Mouse (Mus musculus): ENCODE results near the gene Vash2. TPM values are rescaled to one million over a fixed set of nuclear protein-coding genes. Genes with fewer than 3 reads are reported as not detected.
A peak's percentile ranks its signal among the peaks of the same experiment; 100 is the strongest.
"Not testable (repeated sequence)": the region's sequence is repeated elsewhere in the genome, so short reads cannot be mapped to it uniquely, and the experiment has no call there.

The Vash2 gene
- polyA plus RNA-seq, 1 experiment from 2014 or later = 40.6 TPM

- 6% methylated on average over 16 of the region's 16 CpGs for WGBS
- 0 out of 2 replicates have a peak, but pooled peaks cover 1% of the 10 kb centered on the region for H3K36me3 ChIP-seq (ENCODE audit: insufficient read depth)
- H3K4me2 ChIP-seq = peak overlapping the region; percentile 78
- H3K4me1 ChIP-seq (ENCODE audit: insufficient read depth) = peaks cover 10% of the 10 kb centered on the region
- H3K9ac ChIP-seq = peak overlapping the region; percentile 89
- DNase-seq (peak; percentile 75), ATAC-seq (ENCODE audit: insufficient read depth) (peak; percentile 25; the same call in 1 of the 2 replicates)
- no peaks in the 10 kb centered on the region for H3K9me3 ChIP-seq (ENCODE audit: low read depth, low read length)
- H3K27ac ChIP-seq (ENCODE audit: low read depth) = peak overlapping the region; percentile 96
- TF ChIP-seq CTCF (IDR thresholded peaks at IDR 0.05; ENCODE audit: low read depth) = no peak
- peak overlapping the region; percentile 74 for H3K4me3 ChIP-seq (ENCODE audit: low read depth, low read length)
- H3K27me3 ChIP-seq (ENCODE audit: insufficient read depth, low read length) = no peaks in the 10 kb centered on the region
Observed at GRCm38 (mm10) chr1:190927751-190928369, 51.2 kb downstream of the Vash2 start.

- H3K4me3 ChIP-seq (ENCODE audit: low read depth, low read length) = peak overlapping the region; percentile 74; the same call in 1 of the 2 replicates
- ATAC-seq (ENCODE audit: insufficient read depth) = no peak
- DNase-seq = peak; percentile 9
- no peak overlapping the region; the same call in 1 of the 2 replicates for H3K27ac ChIP-seq (ENCODE audit: low read depth)
- no peaks in the 10 kb centered on the region for H3K36me3 ChIP-seq (ENCODE audit: insufficient read depth)
- TF ChIP-seq CTCF (IDR thresholded peaks at IDR 0.05; ENCODE audit: low read depth) = no peak
- no peaks in the 10 kb centered on the region for H3K9me3 ChIP-seq (ENCODE audit: low read depth, low read length)
- H3K4me1 ChIP-seq (ENCODE audit: insufficient read depth) = peaks cover 10% of the 10 kb centered on the region
- no peaks in the 10 kb centered on the region for H3K27me3 ChIP-seq (ENCODE audit: insufficient read depth, low read length)
- H3K9ac ChIP-seq = no peak overlapping the region
- WGBS = 65% methylated on average over 3 of the region's 3 CpGs
- H3K4me2 ChIP-seq = peak overlapping the region; percentile 78
Observed at GRCm38 (mm10) chr1:190927311-190927710, 51.8 kb downstream of the Vash2 start.

GRCm38 (mm10) chr1:190924812-190925211 is 54.3 kb downstream of the Vash2 start, which contains the start of gene Angel2:
Gene Angel2, plus strand, starts transcription at chr1:190925112.
- not testable (repeated sequence) for H3K36me3 ChIP-seq (ENCODE audit: insufficient read depth); ATAC-seq (ENCODE audit: insufficient read depth); H3K27me3 ChIP-seq (ENCODE audit: insufficient read depth, low read length); H3K4me1 ChIP-seq (ENCODE audit: insufficient read depth); H3K9ac ChIP-seq; H3K4me2 ChIP-seq; H3K9me3 ChIP-seq (ENCODE audit: low read depth, low read length); H3K27ac ChIP-seq (ENCODE audit: low read depth); DNase-seq; H3K4me3 ChIP-seq (ENCODE audit: low read depth, low read length)
- 74% methylated on average over 3 of the region's 3 CpGs for WGBS

GRCm38 (mm10) chr1:190919725-190920469 is 59.2 kb downstream of the Vash2 start:
- DNase-seq (no peak), ATAC-seq (ENCODE audit: insufficient read depth) (no peak)
- no peaks in the 10 kb centered on the region for H3K27me3 ChIP-seq (ENCODE audit: insufficient read depth, low read length)
- no peak overlapping the region for H3K9ac ChIP-seq
- H3K36me3 ChIP-seq (ENCODE audit: insufficient read depth) = no peaks in the 10 kb centered on the region
- no peak for TF ChIP-seq CTCF (IDR thresholded peaks at IDR 0.05; ENCODE audit: low read depth)
- WGBS = 58% methylated on average over 8 of the region's 8 CpGs
- H3K4me2 ChIP-seq = no peak overlapping the region
- H3K27ac ChIP-seq (ENCODE audit: low read depth) = no peak overlapping the region
- no peak overlapping the region for H3K4me3 ChIP-seq (ENCODE audit: low read depth, low read length)
- no peaks in the 10 kb centered on the region for H3K4me1 ChIP-seq (ENCODE audit: insufficient read depth)
- H3K9me3 ChIP-seq (ENCODE audit: low read depth, low read length) = no peaks in the 10 kb centered on the region

- H3K9me3 ChIP-seq (ENCODE audit: low read depth, low read length) = no peaks in the 10 kb centered on the region
- WGBS = 58% methylated on average over 7 of the region's 7 CpGs
- H3K27ac ChIP-seq (ENCODE audit: low read depth) = no peak overlapping the region
- ATAC-seq (ENCODE audit: insufficient read depth) = no peak
- no peaks in the 10 kb centered on the region for H3K27me3 ChIP-seq (ENCODE audit: insufficient read depth, low read length)
- DNase-seq = no peak
- H3K4me3 ChIP-seq (ENCODE audit: low read depth, low read length) = no peak overlapping the region
- no peak overlapping the region for H3K4me2 ChIP-seq
- no peaks in the 10 kb centered on the region for H3K36me3 ChIP-seq (ENCODE audit: insufficient read depth)
- no peaks in the 10 kb centered on the region for H3K4me1 ChIP-seq (ENCODE audit: insufficient read depth)
- H3K9ac ChIP-seq = no peak overlapping the region
- TF ChIP-seq CTCF (IDR thresholded peaks at IDR 0.05; ENCODE audit: low read depth) = no peak
Observed at GRCm38 (mm10) chr1:190918938-190919337, 60.2 kb downstream of the Vash2 start.

GRCm38 (mm10) chr1:190912623-190913022 is 66.5 kb downstream of the Vash2 start:
- Histone ChIP-seq H3K9me3 (ENCODE audit: low read depth, low read length) (no peaks in the 10 kb centered on the region), H3K4me3 (ENCODE audit: low read depth, low read length) (no peak overlapping the region), H3K27ac (ENCODE audit: low read depth) (no peak overlapping the region), H3K27me3 (ENCODE audit: insufficient read depth, low read length) (no peaks in the 10 kb centered on the region), H3K4me2 (peak overlapping the region; percentile 89; the same call in 1 of the 2 replicates), H3K9ac (no peak overlapping the region), H3K4me1 (ENCODE audit: insufficient read depth) (peaks cover 9% of the 10 kb centered on the region; the same call in 1 of the 2 replicates), H3K36me3 (ENCODE audit: insufficient read depth) (no peaks in the 10 kb centered on the region)
- peak; percentile 17; the same call in 1 of the 2 replicates for TF ChIP-seq CTCF (IDR thresholded peaks at IDR 0.05; ENCODE audit: low read depth)
- no peak for DNase-seq
- WGBS = 54% methylated on average over 1 of the region's 1 CpGs
- no peak for ATAC-seq (ENCODE audit: insufficient read depth)
